Mouse (Mus musculus) heart, embryonic 14.5 days (tissue): Measurements from ENCODE around the gene Lamtor5. TPM values are rescaled to one million over a fixed set of nuclear protein-coding genes. Genes with fewer than 3 reads are reported as not detected.

Source experiments
- ATAC-seq: fragments of 200-750 bp; cut with Nextera tagmentation; 2 replicates; pipeline ENCODE4 v1.8.0; 2017; ENCODE audit warnings: low read depth, moderate TSS enrichment; ENCODE audit not compliant: insufficient number of reproducible peaks, insufficient read depth, low FRiP score
- H3K27ac ChIP-seq, 2 experiments: fragments of 200-500 bp in 1 of 2; fragments of 300-500 bp in 1 of 2; sonication (generic) in 1 of 2; replicated peaks in 1 of 2; 2 replicates each; pipeline ENCODE4 v1.5.1; 2012 to 2014; ENCODE audit warnings: low read depth in 2 of 2, low read length in 2 of 2, control low read depth in 1 of 2, mild to moderate bottlenecking in 1 of 2, mixed read lengths in 1 of 2; ENCODE audit not compliant: control insufficient read depth in 1 of 2, insufficient read depth in 1 of 2
- H3K27me3 ChIP-seq: fragments of 300-500 bp; sonication (generic); 2 replicates; pipeline ENCODE4 v1.6.1; 2014; ENCODE audit warnings: mild to moderate bottlenecking, low read length, control low read depth; ENCODE audit not compliant: control insufficient read depth, insufficient read depth
- H3K36me3 ChIP-seq: fragments of 300-500 bp; sonication (generic); 2 replicates; pipeline ENCODE4 v1.6.1; 2014; ENCODE audit warnings: mild to moderate bottlenecking, control low read depth, low read length, mixed read lengths; ENCODE audit not compliant: control insufficient read depth, insufficient read depth
- H3K4me1 ChIP-seq, 2 experiments: fragments of 200-500 bp in 1 of 2; fragments of 300-500 bp in 1 of 2; sonication (generic) in 1 of 2; 2 replicates each; pipeline ENCODE4 v1.6.1; 2012 to 2014; ENCODE audit warnings: low read length in 2 of 2, control low read depth in 1 of 2, mixed read lengths in 1 of 2; ENCODE audit not compliant: control insufficient read depth in 2 of 2, insufficient read depth in 2 of 2
- H3K4me2 ChIP-seq: fragments of 300-500 bp; sonication (generic); 2 replicates; pipeline ENCODE4 v1.6.1; 2014; ENCODE audit warnings: mild to moderate bottlenecking, low read length
- H3K4me3 ChIP-seq, 2 experiments: fragments of 200-500 bp in 1 of 2; fragments of 300-500 bp in 1 of 2; sonication (generic) in 1 of 2; 2 replicates each; pipeline ENCODE4 v1.5.1; 2012 to 2014; ENCODE audit warnings: low read length in 2 of 2, mild to moderate bottlenecking in 2 of 2, control low read depth in 1 of 2, low read depth in 1 of 2, moderate library complexity in 1 of 2; ENCODE audit not compliant: control insufficient read depth in 1 of 2, insufficient read depth in 1 of 2
- H3K9ac ChIP-seq: fragments of 300-500 bp; sonication (generic); 2 replicates; pipeline ENCODE4 v1.6.1; 2014; ENCODE audit warnings: mild to moderate bottlenecking, low read length
- H3K9me3 ChIP-seq: fragments of 300-500 bp; sonication (generic); 2 replicates; pipeline ENCODE4 v1.6.1; 2016; ENCODE audit warnings: low read length, control low read depth; ENCODE audit not compliant: control insufficient read depth
- WGBS: fragments of 180-500 bp; shearing (Covaris S2); extraction: QIAGEN DNeasy Blood & Tissue Kit; methylation state at CpG from one replicate; pipeline ENCODE4 v1.1.7; 2014; 5-methylcytosine and 5-hydroxymethylcytosine counted together
- polyA plus RNA-seq: library from polyadenylated mRNA; unstranded; fragments of >200 nt; fragmentation: Nextera tagmentation; extraction: Ambion mirVana; gene quantifications from 2 replicates; pipeline ENCODE4 v1.2.1, GENCODE M21; 2014

Gene Lamtor5
- polyA plus RNA-seq, 1 experiment from 2014 or later, result 207 TPM

DNA sequence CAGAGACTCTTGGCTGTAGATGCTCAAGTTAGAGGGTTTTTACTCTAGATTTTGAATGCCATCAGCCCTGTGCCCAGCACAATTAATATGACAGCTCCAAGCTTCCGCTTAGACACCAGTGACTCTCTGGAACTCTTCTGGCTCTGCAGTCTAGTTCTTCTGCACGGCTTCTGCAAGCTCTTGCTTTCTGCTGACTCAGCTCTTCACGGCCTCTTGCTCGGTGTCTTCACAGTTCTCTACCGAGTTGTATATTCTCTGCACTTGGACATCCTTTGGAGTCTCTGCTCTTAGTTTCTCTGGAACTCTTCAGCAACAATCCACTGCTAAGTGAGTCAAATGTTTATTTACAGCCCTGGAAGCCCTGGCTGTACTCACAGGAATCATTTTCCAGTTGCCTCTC lies 24.7 kb upstream of the Lamtor5 start:
- Histone ChIP-seq H3K9ac (no peak overlapping the region), H3K4me3 (no peak overlapping the region), H3K27ac (no peak overlapping the region), H3K4me2 (no peak overlapping the region), H3K27me3 (no peaks in the 10 kb centered on the region), H3K4me1 (no peaks in the 10 kb centered on the region), H3K36me3 (no peaks in the 10 kb centered on the region), H3K9me3 (no peaks in the 10 kb centered on the region)
- ATAC-seq, result no peak
- 70% methylated on average over 5 of the region's 5 CpGs for WGBS

DNA sequence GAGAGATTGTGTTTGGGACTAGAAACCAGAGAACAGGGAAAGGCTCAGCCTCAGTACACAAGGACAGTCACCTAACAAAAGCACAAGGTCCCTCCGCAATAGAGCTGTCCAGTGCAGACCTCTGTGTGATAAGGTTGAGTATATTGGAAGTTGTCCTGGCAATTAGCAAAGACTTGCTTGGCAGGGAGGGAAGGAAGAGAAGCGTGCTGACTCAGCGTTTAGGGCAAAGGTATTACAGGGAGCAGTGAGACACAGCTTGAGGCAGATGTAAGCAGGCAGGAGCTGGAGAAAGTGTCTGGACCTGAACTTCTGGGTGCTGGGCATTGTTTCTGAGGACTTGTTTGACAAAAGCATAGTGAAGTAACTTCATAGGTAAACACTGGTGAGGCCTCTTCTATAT lies 22.7 kb upstream of the Lamtor5 start:
- 79% methylated on average over 3 of the region's 3 CpGs for WGBS
- Histone ChIP-seq H3K9me3 (no peaks in the 10 kb centered on the region), H3K36me3 (no peaks in the 10 kb centered on the region), H3K4me1 (no peaks in the 10 kb centered on the region; a peak in 1 of 4 replicates), H3K27me3 (no peaks in the 10 kb centered on the region), H3K4me3 (no peak overlapping the region), H3K4me2 (no peak overlapping the region), H3K27ac (no peak overlapping the region), H3K9ac (no peak overlapping the region)
- no peak for ATAC-seq

DNA sequence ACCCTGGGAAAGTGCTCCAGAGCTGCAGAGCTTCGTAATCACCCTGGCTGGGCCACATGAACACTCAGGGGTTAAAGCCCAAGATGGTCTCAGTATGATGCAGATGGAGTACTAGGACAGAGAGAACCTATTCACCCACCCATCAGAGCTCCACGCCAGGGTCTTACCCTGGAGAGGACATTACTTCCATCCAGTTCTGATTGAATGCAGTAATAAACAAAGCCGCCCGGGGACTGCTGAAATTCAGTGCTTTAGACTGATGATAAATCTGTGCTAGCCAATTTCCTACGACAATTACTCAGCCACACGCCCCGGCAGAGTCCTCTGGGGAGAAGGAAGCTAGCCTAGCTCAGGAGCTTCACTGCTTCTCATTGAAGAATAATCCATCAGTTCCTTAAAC lies 21.9 kb upstream of the Lamtor5 start:
- Histone ChIP-seq H3K4me3 (no peak overlapping the region), H3K9ac (no peak overlapping the region), H3K9me3 (no peaks in the 10 kb centered on the region), H3K36me3 (no peaks in the 10 kb centered on the region), H3K27me3 (no peaks in the 10 kb centered on the region), H3K27ac (no peak overlapping the region), H3K4me1 (no peaks in the 10 kb centered on the region; a peak in 1 of 4 replicates), H3K4me2 (no peak overlapping the region)
- WGBS, result 73% methylated on average over 7 of the region's 7 CpGs
- no peak for ATAC-seq

DNA sequence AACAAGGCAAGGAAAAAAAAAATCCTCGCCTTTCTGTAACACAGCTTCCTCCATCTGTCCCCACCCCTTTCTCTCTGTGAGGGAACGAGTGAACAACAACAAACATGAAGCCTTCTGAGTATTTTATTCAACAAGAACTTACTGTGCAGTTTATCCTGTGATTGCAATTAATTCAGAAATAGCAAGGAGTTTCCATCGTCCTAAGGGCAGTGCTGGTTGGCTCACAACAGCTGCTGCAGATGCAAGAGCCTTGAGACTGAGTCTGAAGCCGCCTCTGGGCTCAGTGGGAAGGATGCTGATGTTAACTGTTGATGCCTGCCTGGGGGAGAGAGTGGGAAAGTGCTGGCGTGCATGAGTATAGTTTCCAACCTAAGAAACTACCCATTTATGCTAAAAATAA lies 20.7 kb upstream of the Lamtor5 start:
- no peaks in the 10 kb centered on the region for H3K9me3 ChIP-seq
- H3K27me3 ChIP-seq, result no peaks in the 10 kb centered on the region
- no peaks in the 10 kb centered on the region; a peak in 1 of 4 replicates for H3K4me1 ChIP-seq
- H3K27ac ChIP-seq, result no peak overlapping the region
- H3K9ac ChIP-seq, result no peak overlapping the region
- no peak overlapping the region for H3K4me2 ChIP-seq
- H3K4me3 ChIP-seq, result no peak overlapping the region
- no peaks in the 10 kb centered on the region for H3K36me3 ChIP-seq
- ATAC-seq, result no peak
- 51% methylated on average over 5 of the region's 5 CpGs for WGBS

DNA sequence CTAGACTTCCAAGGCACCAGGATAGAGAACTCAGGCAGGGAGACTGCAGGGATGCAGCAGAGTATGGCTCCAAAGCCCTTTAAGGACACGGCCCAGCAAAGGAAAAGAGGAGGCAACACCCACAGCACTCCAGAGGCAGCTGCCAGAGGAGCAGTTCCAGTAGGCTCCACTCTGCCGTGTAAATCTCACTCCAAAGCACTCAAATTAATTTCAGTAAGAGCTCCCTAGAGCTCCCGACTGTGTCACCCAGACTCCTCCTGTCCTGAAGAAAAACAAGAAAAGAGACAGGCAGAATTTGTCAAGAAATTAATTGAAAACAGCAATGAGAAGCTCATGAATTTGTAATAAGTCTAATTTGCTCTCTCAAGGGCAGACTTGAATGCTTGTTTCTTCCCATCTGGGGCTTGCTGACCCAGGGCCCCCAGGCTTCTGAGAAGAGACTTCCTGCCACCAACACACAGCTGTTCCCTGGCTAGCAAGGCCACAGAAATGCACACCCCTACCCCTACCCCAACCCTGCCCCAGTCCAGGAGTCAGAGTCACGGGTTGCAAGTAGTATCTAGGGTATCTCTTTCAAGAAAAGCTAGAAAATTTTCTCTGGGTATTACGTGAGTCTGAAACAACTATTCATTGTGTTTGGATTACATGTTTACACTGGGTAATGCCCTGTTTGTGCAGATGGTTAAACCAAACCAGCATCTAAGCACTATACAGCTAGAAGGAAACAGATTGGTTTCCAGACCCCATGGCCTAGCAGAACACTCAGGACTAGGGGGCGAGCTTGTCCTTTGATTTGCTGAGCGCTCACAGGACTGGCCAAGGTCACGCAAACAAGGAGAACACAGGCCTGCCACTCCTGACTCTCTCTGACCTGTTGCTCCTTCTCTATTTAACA lies 17.5 kb upstream of the Lamtor5 start:
- 60% methylated on average over 8 of the region's 8 CpGs for WGBS
- Histone ChIP-seq H3K4me3 (no peak overlapping the region), H3K36me3 (no peaks in the 10 kb centered on the region), H3K27me3 (no peaks in the 10 kb centered on the region), H3K9ac (no peak overlapping the region), H3K4me1 (no peaks in the 10 kb centered on the region; a peak in 1 of 4 replicates), H3K9me3 (no peaks in the 10 kb centered on the region), H3K4me2 (no peak overlapping the region), H3K27ac (no peak overlapping the region)
- ATAC-seq, result no peak

DNA sequence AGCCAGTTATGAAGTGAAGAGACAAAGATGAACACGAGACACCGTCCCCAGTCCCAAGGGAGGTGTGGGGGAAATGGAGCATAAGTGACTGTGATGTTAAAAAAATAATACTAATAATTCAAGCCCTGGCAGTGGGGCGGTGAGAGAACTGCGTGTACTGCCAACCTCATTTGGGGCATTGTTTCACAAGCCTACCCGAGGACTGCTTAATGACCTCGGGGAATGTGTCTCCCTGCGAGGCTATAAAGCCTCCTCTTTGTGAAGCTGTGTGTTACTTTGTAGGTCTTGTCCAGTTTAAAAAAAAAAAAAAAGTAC lies 16.9 kb upstream of the Lamtor5 start:
- H3K4me2 ChIP-seq, result no peak overlapping the region
- no peaks in the 10 kb centered on the region for H3K27me3 ChIP-seq
- H3K9ac ChIP-seq, result no peak overlapping the region
- no peaks in the 10 kb centered on the region for H3K9me3 ChIP-seq
- ATAC-seq, result no peak
- H3K27ac ChIP-seq, result no peak overlapping the region
- WGBS, result 66% methylated on average over 7 of the region's 7 CpGs
- H3K36me3 ChIP-seq, result no peaks in the 10 kb centered on the region
- H3K4me3 ChIP-seq, result no peak overlapping the region
- H3K4me1 ChIP-seq, result no peaks in the 10 kb centered on the region; a peak in 1 of 4 replicates

DNA sequence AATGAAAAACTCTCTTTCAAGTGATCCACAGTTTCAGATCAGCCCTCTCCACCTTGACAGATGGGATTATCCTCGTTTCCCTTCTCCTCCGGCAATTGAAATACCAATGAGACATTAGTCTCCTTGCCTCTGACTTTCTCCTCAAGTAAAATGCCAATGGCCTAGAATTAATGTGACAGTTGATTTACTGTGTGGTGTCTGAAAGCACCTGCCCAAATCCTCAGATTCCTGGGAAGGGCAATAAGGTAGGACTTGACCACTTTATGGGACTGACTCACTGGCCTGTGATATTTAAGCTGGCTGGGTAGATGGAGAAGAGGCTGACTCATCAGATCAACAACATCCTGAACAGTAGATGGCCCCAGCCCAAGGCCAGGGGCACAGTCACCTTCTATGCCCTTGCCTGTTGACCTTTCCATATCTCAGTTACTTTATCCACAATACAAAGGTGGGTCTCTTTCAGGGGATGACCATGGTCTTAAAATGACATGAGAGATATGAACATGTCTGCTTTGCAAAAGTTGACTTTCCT lies 11.8 kb upstream of the Lamtor5 start:
- Histone ChIP-seq H3K36me3 (no peaks in the 10 kb centered on the region), H3K27me3 (no peaks in the 10 kb centered on the region), H3K27ac (no peak overlapping the region), H3K4me3 (no peak overlapping the region), H3K4me1 (no peaks in the 10 kb centered on the region), H3K9ac (no peak overlapping the region), H3K9me3 (no peaks in the 10 kb centered on the region), H3K4me2 (no peak overlapping the region)
- 74% methylated on average over 2 of the region's 2 CpGs for WGBS
- ATAC-seq, result no peak

DNA sequence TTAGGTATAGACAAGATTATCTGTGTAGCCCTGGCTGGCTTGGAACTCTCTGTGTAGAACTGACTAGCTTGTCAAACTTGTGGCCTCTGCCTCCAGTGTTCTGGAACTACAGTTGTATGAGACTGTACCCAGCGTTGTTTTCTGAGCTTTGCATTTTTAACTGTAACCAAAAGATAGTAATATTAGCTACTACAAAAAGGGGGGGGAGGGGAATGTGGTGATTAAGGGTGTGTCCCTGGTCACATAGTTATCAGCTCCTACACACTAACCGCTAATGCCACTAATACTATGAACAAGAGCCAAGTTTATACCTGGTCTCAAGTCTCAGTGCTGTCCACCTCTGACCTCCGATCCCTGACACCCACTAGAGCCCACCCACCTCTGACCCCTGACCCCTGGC lies 6.2 kb upstream of the Lamtor5 start:
- Histone ChIP-seq H3K9ac (no peak overlapping the region), H3K4me2 (no peak overlapping the region), H3K4me3 (no peak overlapping the region), H3K27ac (no peak overlapping the region), H3K9me3 (no peaks in the 10 kb centered on the region), H3K36me3 (no peaks in the 10 kb centered on the region), H3K27me3 (peaks cover 4% of the 10 kb centered on the region; the same call in 1 of the 2 replicates), H3K4me1 (no peaks in the 10 kb centered on the region)
- 77% methylated on average over 3 of the region's 3 CpGs for WGBS
- ATAC-seq, result no peak
